Mouse (Mus musculus) hindbrain, postnatal 0 days (tissue): ENCODE results near the gene Lrrn4cl. TPM values are rescaled to one million over a fixed set of nuclear protein-coding genes. Genes with fewer than 3 reads are reported as not detected.
A peak's percentile ranks its signal among the peaks of the same experiment; 100 is the strongest.

ENCODE experiments used
- ATAC-seq: fragments of 200-750 bp; cut with Nextera tagmentation; 2 replicates; pipeline ENCODE4 v1.8.0; 2017; ENCODE audit warnings: mild to moderate bottlenecking, moderate TSS enrichment, moderate library complexity
- DNase-seq: peaks from one replicate; pipeline ENCODE4 v3.0.0-alpha.2; 2015; ENCODE audit warnings: low spot score
- H3K27ac ChIP-seq: fragments of 300-500 bp; sonication (generic); 2 replicates; pipeline ENCODE4 v1.5.1; 2014; ENCODE audit warnings: mild to moderate bottlenecking
- H3K27me3 ChIP-seq: fragments of 300-500 bp; sonication (generic); 2 replicates; pipeline ENCODE4 v1.6.1; 2014; ENCODE audit warnings: low read length, mixed read lengths; ENCODE audit not compliant: insufficient read depth
- H3K36me3 ChIP-seq: fragments of 300-500 bp; sonication (generic); 2 replicates; pipeline ENCODE4 v1.6.1; 2014; ENCODE audit warnings: low read length, mixed read lengths; ENCODE audit not compliant: insufficient read depth
- H3K4me1 ChIP-seq: fragments of 300-500 bp; sonication (generic); 2 replicates; pipeline ENCODE4 v1.6.1; 2014; ENCODE audit warnings: antibody characterized with exemption, low read length, mixed read lengths; ENCODE audit not compliant: insufficient read depth
- H3K4me2 ChIP-seq: fragments of 300-500 bp; sonication (generic); 2 replicates; pipeline ENCODE4 v1.6.1; 2014; ENCODE audit warnings: low read depth, mild to moderate bottlenecking, low read length, moderate library complexity, mixed read lengths
- H3K4me3 ChIP-seq: fragments of 300-500 bp; sonication (generic); 2 replicates; pipeline ENCODE4 v1.5.1; 2014; ENCODE audit warnings: low read length
- H3K9ac ChIP-seq: fragments of 300-500 bp; sonication (generic); replicated peaks from 2 replicates; pipeline ENCODE4 v1.6.1; 2014; ENCODE audit warnings: mild to moderate bottlenecking, low read length, moderate library complexity, mixed read lengths
- H3K9me3 ChIP-seq: fragments of 300-500 bp; sonication (generic); 2 replicates; pipeline ENCODE4 v1.6.1; 2016; ENCODE audit warnings: low read length, mixed read lengths
- CTCF ChIP-seq: IDR thresholded peaks from 2 replicates; pipeline ENCODE4 v1.5.1; 2016; ENCODE audit warnings: antibody characterized with exemption, control low read depth, low read depth
- WGBS: fragments of 180-500 bp; shearing (Covaris S2); extraction: QIAGEN DNeasy Blood & Tissue Kit; methylation state at CpG from one replicate; pipeline ENCODE4 v1.1.7; 2014; 5-methylcytosine and 5-hydroxymethylcytosine counted together
- polyA plus RNA-seq: library from polyadenylated mRNA; unstranded; fragments of >200 nt; fragmentation: Nextera tagmentation; extraction: Ambion mirVana; gene quantifications from 2 replicates; pipeline ENCODE4 v1.2.1, GENCODE M21; 2015
- total RNA-seq: library from RNA; depleted of rRNA; stranded (reverse); fragments of >200 nt; gene quantifications from 2 replicates; pipeline ENCODE4 v1.2.3, GENCODE M21; 2014

Lrrn4cl gene
- total and polyA plus RNA-seq, 2 experiments from 2014 or later, result 1.6 to 1.8 TPM

- Histone ChIP-seq H3K36me3 (peaks cover 2% of the 10 kb centered on the region; the same call in 1 of the 2 replicates), H3K4me1 (peaks cover 6% of the 10 kb centered on the region; the same call in 1 of the 2 replicates), H3K4me3 (peak within 1 kb of the TSS; percentile 72), H3K27me3 (no peaks in the 10 kb centered on the region), H3K9ac (peak within 1 kb of the TSS; percentile 77), H3K27ac (peak within 1 kb of the TSS; percentile 83), H3K4me2 (peak within 1 kb of the TSS; percentile 87), H3K9me3 (no peaks in the 10 kb centered on the region)
- ATAC-seq (peak; percentile 98), DNase-seq (peak; percentile 94)
- WGBS, result under 1% methylated on average over 42 of the region's 42 CpGs
- TF ChIP-seq CTCF, result no peak
Observed at GRCm38 (mm10) chr19:8880311-8881033, 29.9 kb downstream of the Lrrn4cl start, which contains the start of gene Uqcc3. Gene Uqcc3, minus strand, starts transcription at chr19:8880923.

GRCm38 (mm10) chr19:8881034-8881392 lies 30.4 kb downstream of the Lrrn4cl start:
- peaks cover 6% of the 10 kb centered on the region; the same call in 1 of the 2 replicates for H3K4me1 ChIP-seq
- H3K9ac ChIP-seq, result peak overlapping the region; percentile 77
- no peaks in the 10 kb centered on the region for H3K36me3 ChIP-seq
- DNase-seq, result no peak
- WGBS, result 13% methylated on average over 3 of the region's 3 CpGs
- ATAC-seq, result no peak
- no peaks in the 10 kb centered on the region for H3K9me3 ChIP-seq
- no peak overlapping the region for H3K27ac ChIP-seq
- peak overlapping the region; percentile 72 for H3K4me3 ChIP-seq
- no peaks in the 10 kb centered on the region for H3K27me3 ChIP-seq
- no peak for TF ChIP-seq CTCF
- H3K4me2 ChIP-seq, result peak overlapping the region; percentile 87

GRCm38 (mm10) chr19:8883616-8884015 lies 33.0 kb downstream of the Lrrn4cl start, which contains the start of the genes Lbhd1 and Gm49403:
Gene Lbhd1, plus strand, starts transcription at chr19:8883732.
Gene Gm49403, plus strand, starts transcription at chr19:8883930.
- H3K4me3 ChIP-seq, result no peak within 1 kb of the TSS
- no peak for TF ChIP-seq CTCF

GRCm38 (mm10) chr19:8886916-8887584 lies 36.5 kb downstream of the Lrrn4cl start:
- TF ChIP-seq CTCF, result no peak
- 69% methylated on average over 1 of the region's 1 CpGs for WGBS
- Histone ChIP-seq H3K36me3 (no peaks in the 10 kb centered on the region), H3K9ac (no peak overlapping the region), H3K27ac (no peak overlapping the region), H3K9me3 (no peaks in the 10 kb centered on the region), H3K4me2 (no peak overlapping the region), H3K27me3 (no peaks in the 10 kb centered on the region), H3K4me1 (peaks cover 9% of the 10 kb centered on the region; the same call in 1 of the 2 replicates), H3K4me3 (no peak overlapping the region)
- ATAC-seq, result no peak
- DNase-seq, result no peak

More at GRCm38 (mm10) chr19:8883616-8884015, 33.0 kb downstream of the Lrrn4cl start, which contains the start of the genes Lbhd1 and Gm49403:
- Histone ChIP-seq H3K27me3 (no peaks in the 10 kb centered on the region), H3K9me3 (no peaks in the 10 kb centered on the region), H3K36me3 (no peaks in the 10 kb centered on the region), H3K9ac (no peak within 1 kb of the TSS), H3K27ac (no peak within 1 kb of the TSS), H3K4me1 (peaks cover 11% of the 10 kb centered on the region), H3K4me2 (no peak within 1 kb of the TSS)
- ATAC-seq, result no peak
- 73% methylated on average over 3 of the region's 3 CpGs for WGBS
- no peak for DNase-seq

- Histone ChIP-seq H3K4me2 (peak overlapping the region; percentile 90), H3K4me1 (peaks cover 9% of the 10 kb centered on the region; the same call in 1 of the 2 replicates), H3K27me3 (no peaks in the 10 kb centered on the region), H3K9ac (peak overlapping the region; percentile 57), H3K27ac (peak overlapping the region; percentile 71; the same call in 1 of the 2 replicates), H3K9me3 (no peaks in the 10 kb centered on the region), H3K4me3 (peak overlapping the region; percentile 43), H3K36me3 (no peaks in the 10 kb centered on the region)
- no peak for TF ChIP-seq CTCF
- DNase-seq (no peak), ATAC-seq (no peak)
- WGBS, result 15% methylated on average over 19 of the region's 19 CpGs
Observed at GRCm38 (mm10) chr19:8887585-8888463, 37.3 kb downstream of the Lrrn4cl start.
